Mouse (Mus musculus): ENCODE data around the gene Prepl.

Gene Prepl

DNA sequence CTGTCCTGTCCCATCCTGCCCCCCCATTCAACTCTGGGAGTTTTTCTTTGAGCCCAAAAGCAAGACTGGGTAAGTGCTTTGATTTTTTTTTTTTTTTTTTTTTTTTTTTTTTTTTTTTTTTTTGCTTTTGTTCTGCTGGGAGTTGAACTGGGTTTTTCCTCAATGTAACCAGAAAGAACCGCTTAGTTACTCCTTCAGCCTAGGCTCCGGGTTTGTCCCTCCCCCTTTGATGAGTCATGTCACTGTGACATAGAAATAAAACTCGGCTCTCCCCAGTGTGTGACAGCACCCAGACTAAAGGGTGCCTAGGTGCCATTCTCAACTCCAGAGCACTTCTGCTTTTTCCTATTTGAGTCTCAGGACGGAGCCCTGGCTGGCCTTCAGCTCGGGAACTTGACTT lies 71.2 kb downstream of the Prepl start:
- DNase-seq = no peak

DNA sequence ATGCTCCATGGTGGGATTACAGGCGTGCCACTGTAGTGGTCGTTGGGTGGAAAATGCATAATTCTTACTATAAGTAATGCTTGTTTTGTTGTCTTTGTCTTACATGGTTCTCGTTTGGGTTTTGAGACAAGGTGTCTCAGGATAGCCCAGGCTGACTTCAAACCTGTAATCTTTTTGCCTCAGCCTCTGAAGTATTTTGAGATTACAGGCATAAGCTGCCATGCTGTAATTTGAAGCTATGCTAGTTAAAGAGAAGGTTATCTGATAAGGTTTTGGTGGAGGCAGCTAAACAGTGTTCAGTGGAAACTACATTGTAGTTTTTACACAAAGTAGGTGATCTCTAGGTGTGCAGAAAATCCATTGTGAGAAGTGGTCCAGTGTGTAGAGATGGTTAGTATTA lies 71.7 kb downstream of the Prepl start:
- no peak for DNase-seq

DNA sequence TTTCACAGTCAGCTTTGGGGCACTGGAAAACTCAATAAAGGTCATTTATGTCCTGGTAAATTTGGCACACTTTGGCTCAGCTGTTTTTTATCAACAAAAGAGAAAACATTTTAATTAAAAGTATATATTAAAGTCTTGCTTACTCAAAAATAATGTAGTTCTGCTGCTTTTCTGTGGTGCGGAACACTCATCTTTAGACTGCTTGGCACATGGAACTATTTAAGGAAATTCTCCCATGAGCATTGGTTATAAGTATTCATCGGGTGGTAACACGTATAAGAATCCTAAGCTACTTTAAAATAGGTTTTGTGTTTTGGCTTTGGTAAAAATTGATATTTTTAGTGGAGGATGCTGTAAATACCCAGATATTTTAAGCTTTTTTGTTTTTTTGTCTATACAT lies 75.4 kb downstream of the Prepl start:
- DNase-seq = no peak

DNA sequence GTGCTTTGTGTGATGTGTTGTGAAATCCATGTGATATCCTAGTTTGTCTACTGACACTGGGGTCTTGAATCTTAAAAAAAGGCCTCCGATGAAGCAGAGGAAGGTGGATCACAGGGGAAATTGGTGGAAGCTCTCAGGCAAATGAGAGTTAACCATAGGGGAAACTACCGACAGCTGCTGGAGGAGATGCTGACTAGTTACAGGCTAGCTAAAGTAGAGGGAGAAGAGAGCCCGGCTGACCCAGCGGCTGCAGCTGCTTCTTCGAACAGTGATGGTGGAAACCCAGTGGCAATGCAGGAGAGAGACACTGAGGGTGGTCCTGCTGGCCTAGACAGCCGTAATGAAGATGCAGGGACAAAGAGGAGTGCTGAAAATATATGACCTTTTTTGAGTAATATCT lies 76.6 kb downstream of the Prepl start:
- no peak for DNase-seq

Measured in cerebellum, adult 9-11 months (tissue).